Mouse (Mus musculus): ENCODE results near the gene Efhd1. TPM values are rescaled to one million over a fixed set of nuclear protein-coding genes. Genes with fewer than 3 reads are reported as not detected.
A peak's percentile ranks its signal among the peaks of the same experiment; 100 is the strongest.

The Efhd1 gene
- polyA plus RNA-seq, 1 experiment from 2014 or later = 0.14 TPM

- H3K27me3 ChIP-seq (ENCODE audit: insufficient read depth, poor library complexity, severe bottlenecking) = no peaks in the 10 kb centered on the region
- H3K36me3 ChIP-seq = no peaks in the 10 kb centered on the region
- peaks cover 30% of the 10 kb centered on the region for H3K9me3 ChIP-seq
- DNase-seq (ENCODE audit: low spot score) = no peak
- no peak overlapping the region for H3K27ac ChIP-seq
- 80% methylated on average over 3 of the region's 3 CpGs for WGBS
- H3K4me3 ChIP-seq = no peak overlapping the region
- H3K4me1 ChIP-seq (replicated peaks) = no peaks in the 10 kb centered on the region
Measured at GRCm38 (mm10) chr1:87316672-87317071, 52.5 kb downstream of the Efhd1 start.

DNA sequence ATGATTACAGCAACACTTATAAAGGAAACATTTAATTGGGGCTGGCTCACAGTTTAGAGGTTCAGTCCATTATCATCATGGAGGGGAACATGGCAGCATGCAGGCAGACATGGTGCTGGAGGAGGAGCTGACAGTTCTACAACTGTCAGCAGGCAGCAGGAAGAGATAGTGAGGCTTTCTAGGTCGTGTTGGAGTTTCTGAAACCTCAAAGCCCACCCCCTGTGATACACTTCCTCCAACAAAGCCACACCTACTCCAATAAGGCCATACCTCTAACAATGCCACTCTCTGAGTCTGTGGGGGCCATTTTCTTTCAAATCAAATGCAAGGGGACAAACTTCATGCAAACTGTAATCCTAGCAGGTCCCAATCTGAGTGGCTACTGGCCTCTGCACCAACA, 56.9 kb downstream of the Efhd1 start:
- 0% methylated on average over 1 of the region's 1 CpGs for WGBS
- no peak overlapping the region for H3K27ac ChIP-seq
- H3K36me3 ChIP-seq = no peaks in the 10 kb centered on the region
- H3K4me3 ChIP-seq = no peak overlapping the region
- H3K4me1 ChIP-seq (replicated peaks) = no peaks in the 10 kb centered on the region
- no peaks in the 10 kb centered on the region for H3K27me3 ChIP-seq (ENCODE audit: insufficient read depth, poor library complexity, severe bottlenecking)
- peaks cover 31% of the 10 kb centered on the region for H3K9me3 ChIP-seq
- no peak for DNase-seq (ENCODE audit: low spot score)

- no peaks in the 10 kb centered on the region for H3K27me3 ChIP-seq (ENCODE audit: insufficient read depth, poor library complexity, severe bottlenecking)
- H3K36me3 ChIP-seq = no peaks in the 10 kb centered on the region
- DNase-seq (ENCODE audit: low spot score) = no peak
- no peak overlapping the region for H3K4me3 ChIP-seq
- H3K27ac ChIP-seq = no peak overlapping the region
- peaks cover 4% of the 10 kb centered on the region for H3K4me1 ChIP-seq (replicated peaks)
- peaks cover 31% of the 10 kb centered on the region for H3K9me3 ChIP-seq
- WGBS = 92% methylated on average over 3 of the region's 3 CpGs
Measured at GRCm38 (mm10) chr1:87322778-87323177, 58.6 kb downstream of the Efhd1 start.

DNA sequence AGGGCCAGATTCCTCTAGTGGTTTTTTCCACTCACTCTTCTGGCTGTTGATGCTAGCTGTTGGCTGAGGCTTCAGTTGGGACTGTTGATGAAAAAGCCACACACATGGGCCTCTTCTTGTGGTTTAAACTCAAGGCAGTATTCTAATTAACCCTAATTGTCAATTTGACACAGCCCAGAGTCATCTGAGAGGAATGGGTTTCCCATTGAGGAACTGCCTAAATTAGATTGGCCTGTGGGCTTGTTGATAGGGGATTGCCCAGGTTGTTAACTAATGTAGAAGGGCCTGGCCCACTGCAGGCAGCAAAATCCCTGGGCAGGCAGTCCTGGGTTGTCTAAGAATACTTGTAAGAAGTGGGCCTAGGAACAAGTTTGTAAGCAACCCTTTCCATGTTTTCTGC, 60.5 kb downstream of the Efhd1 start:
- DNase-seq (ENCODE audit: low spot score) = no peak
- peaks cover 15% of the 10 kb centered on the region for H3K4me1 ChIP-seq (replicated peaks)
- H3K9me3 ChIP-seq = peaks cover 20% of the 10 kb centered on the region

GRCm38 (mm10) chr1:87326742-87327163, 62.6 kb downstream of the Efhd1 start, which contains the start of gene Gigyf2:
Gene Gigyf2 (plus strand): TSS chr1:87326998.
- H3K27ac ChIP-seq = peak within 1 kb of the TSS; percentile 97
- H3K36me3 ChIP-seq = peaks cover 13% of the 10 kb centered on the region
- H3K4me3 ChIP-seq = peak within 1 kb of the TSS; percentile 84
- H3K9me3 ChIP-seq = no peaks in the 10 kb centered on the region
- H3K27me3 ChIP-seq (ENCODE audit: insufficient read depth, poor library complexity, severe bottlenecking) = no peaks in the 10 kb centered on the region
- peaks cover 15% of the 10 kb centered on the region for H3K4me1 ChIP-seq (replicated peaks)
- peak; percentile 99 for DNase-seq (ENCODE audit: low spot score)
- WGBS = 0% methylated on average over 36 of the region's 36 CpGs

More for the DNA sequence above, 60.5 kb downstream of the Efhd1 start:
- Histone ChIP-seq H3K36me3 (peaks cover 2% of the 10 kb centered on the region; the same call in 1 of the 2 replicates), H3K4me3 (no peak overlapping the region), H3K27me3 (ENCODE audit: insufficient read depth, poor library complexity, severe bottlenecking) (no peaks in the 10 kb centered on the region), H3K27ac (no peak overlapping the region)

DNA sequence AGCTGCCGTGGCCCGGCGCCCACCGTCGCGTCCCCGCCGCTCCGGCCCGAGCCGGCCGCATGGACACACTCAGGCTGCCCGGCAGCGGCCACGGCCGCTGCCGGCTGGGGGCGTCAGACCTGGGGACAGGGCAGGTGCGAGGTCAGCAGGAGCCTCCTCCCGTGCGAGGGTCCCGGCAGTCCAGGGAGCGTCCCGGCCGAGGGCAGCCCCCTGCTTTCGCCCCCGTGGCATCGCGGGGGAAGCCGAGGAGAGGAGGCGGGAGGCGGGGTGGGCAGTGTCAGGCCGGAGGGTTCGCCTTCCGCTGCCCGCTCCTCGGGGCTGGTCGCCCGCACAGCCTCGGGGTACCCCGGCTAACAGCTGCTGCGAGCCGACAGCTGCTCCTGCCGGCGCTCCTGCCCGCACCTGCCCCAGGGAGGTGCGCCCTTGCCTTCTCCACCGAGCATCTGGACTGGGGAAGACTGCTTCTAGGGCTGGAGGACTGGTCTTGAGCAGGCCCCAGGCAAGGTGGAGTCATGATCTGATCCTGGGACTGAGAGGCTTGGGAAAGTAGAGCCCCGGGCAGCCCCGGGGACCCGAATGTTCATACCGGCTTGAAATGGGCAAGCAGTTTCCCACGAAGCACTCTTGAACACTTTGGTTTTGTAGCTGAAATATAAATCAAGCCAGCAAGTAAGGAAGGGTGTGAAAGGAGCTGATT, 63.1 kb downstream of the Efhd1 start:
- peaks cover 16% of the 10 kb centered on the region for H3K36me3 ChIP-seq
- under 1% methylated on average over 52 of the region's 53 CpGs for WGBS

DNA sequence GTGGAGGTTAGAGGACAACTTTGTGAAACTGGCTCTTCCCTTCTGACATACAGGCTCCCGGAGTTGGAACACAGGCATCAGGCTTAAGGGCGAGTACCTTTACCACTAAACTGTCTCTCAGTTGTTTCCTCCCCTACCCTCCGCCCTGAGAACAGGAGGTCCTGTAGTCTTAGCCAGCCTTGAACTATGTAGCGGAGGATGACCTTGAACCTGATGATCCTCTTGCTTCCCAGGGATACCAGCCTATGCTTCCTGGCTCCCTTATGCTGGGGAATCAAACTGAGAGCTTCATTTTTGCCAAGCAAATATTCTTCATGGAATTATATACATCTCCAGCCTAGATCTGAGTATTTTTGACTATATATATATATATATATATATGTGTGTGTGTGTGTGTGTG, 67.6 kb downstream of the Efhd1 start:
- no peak for DNase-seq (ENCODE audit: low spot score)
- Histone ChIP-seq H3K4me1 (replicated peaks) (peaks cover 15% of the 10 kb centered on the region), H3K9me3 (no peaks in the 10 kb centered on the region), H3K27ac (no peak overlapping the region), H3K36me3 (peaks cover 57% of the 10 kb centered on the region), H3K27me3 (ENCODE audit: insufficient read depth, poor library complexity, severe bottlenecking) (no peaks in the 10 kb centered on the region), H3K4me3 (no peak overlapping the region)
- 93% methylated on average over 4 of the region's 4 CpGs for WGBS

More for the DNA sequence above, 63.1 kb downstream of the Efhd1 start:
- H3K4me1 ChIP-seq (replicated peaks) = peaks cover 15% of the 10 kb centered on the region
- peak overlapping the region; percentile 97 for H3K27ac ChIP-seq
- H3K9me3 ChIP-seq = no peaks in the 10 kb centered on the region
- peak overlapping the region; percentile 84 for H3K4me3 ChIP-seq
- no peak for DNase-seq (ENCODE audit: low spot score)
- no peaks in the 10 kb centered on the region for H3K27me3 ChIP-seq (ENCODE audit: insufficient read depth, poor library complexity, severe bottlenecking)

GRCm38 (mm10) chr1:87350576-87350975, 86.4 kb downstream of the Efhd1 start:
- H3K27ac ChIP-seq = no peak overlapping the region
- no peak overlapping the region for H3K4me3 ChIP-seq
- H3K36me3 ChIP-seq = peaks cover 48% of the 10 kb centered on the region
- WGBS = 88% methylated on average over 2 of the region's 2 CpGs
- H3K27me3 ChIP-seq (ENCODE audit: insufficient read depth, poor library complexity, severe bottlenecking) = no peaks in the 10 kb centered on the region
- no peaks in the 10 kb centered on the region for H3K9me3 ChIP-seq
- no peak for DNase-seq (ENCODE audit: low spot score)
- H3K4me1 ChIP-seq (replicated peaks) = no peaks in the 10 kb centered on the region

DNA sequence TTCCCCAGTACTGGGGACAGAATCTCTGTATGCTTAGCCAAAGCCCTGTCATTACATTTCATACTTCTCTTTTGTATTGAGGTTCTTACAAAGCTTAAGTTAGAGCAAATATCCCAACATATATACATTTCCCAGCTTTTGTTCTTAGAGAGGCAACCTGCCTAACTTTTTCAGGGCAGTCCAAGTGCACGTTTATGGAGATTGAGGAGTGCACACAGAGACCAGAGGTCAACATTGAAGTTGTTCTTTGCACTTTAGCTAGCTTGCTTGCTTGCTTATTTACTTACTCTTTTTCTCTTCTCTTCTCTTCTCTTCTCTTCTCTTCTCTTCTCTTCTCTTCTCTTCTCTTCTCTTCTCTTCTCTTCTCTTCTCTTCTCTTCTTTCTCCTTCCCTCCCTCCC, 96.1 kb downstream of the Efhd1 start:
- WGBS = 72% methylated on average over 1 of the region's 1 CpGs
- Histone ChIP-seq H3K27ac (no peak overlapping the region), H3K4me3 (no peak overlapping the region), H3K27me3 (ENCODE audit: insufficient read depth, poor library complexity, severe bottlenecking) (no peaks in the 10 kb centered on the region), H3K4me1 (replicated peaks) (no peaks in the 10 kb centered on the region), H3K9me3 (no peaks in the 10 kb centered on the region), H3K36me3 (peaks cover 24% of the 10 kb centered on the region)
- no peak for DNase-seq (ENCODE audit: low spot score)

Other genes with a start within 250 kb of the Efhd1 start
- not detected in 2 replicates for gene Alppl2, start 174.4 kb upstream of the Efhd1 start, polyA plus RNA-seq (2016; fragmentation: Nextera tagmentation; extraction: Ambion mirVana)
- not detected in 2 replicates for gene Alpi, start 162.8 kb upstream of the Efhd1 start, polyA plus RNA-seq (2016; fragmentation: Nextera tagmentation; extraction: Ambion mirVana)
- not detected in 2 replicates for gene Akp3, start 139.4 kb upstream of the Efhd1 start, polyA plus RNA-seq (2016; fragmentation: Nextera tagmentation; extraction: Ambion mirVana)
- gene Ecel1, start 107.8 kb upstream of the Efhd1 start, polyA plus RNA-seq (2016; fragmentation: Nextera tagmentation; extraction: Ambion mirVana) = 5.4 and 21.9 TPM in 2 replicates
- gene Prss56, start 81.0 kb upstream of the Efhd1 start, polyA plus RNA-seq (2016; fragmentation: Nextera tagmentation; extraction: Ambion mirVana) = 0.34 and 5.8 TPM in 2 replicates
- gene Chrnd, start 73.8 kb upstream of the Efhd1 start, polyA plus RNA-seq (2016; fragmentation: Nextera tagmentation; extraction: Ambion mirVana) = 0.10 TPM in 1 of 2 replicates, not detected in the other
- 0.37 and 1.3 TPM in 2 replicates for gene Chrng, start 59.7 kb upstream of the Efhd1 start, polyA plus RNA-seq (2016; fragmentation: Nextera tagmentation; extraction: Ambion mirVana)
- gene Eif4e2, start 50.4 kb upstream of the Efhd1 start, polyA plus RNA-seq (2016; fragmentation: Nextera tagmentation; extraction: Ambion mirVana) = 172 and 173 TPM in 2 replicates
- gene Gigyf2, start 62.6 kb downstream of the Efhd1 start, polyA plus RNA-seq (2016; fragmentation: Nextera tagmentation; extraction: Ambion mirVana) = 46.1 and 48.1 TPM in 2 replicates
- gene Kcnj13, start 130.4 kb downstream of the Efhd1 start, polyA plus RNA-seq (2016; fragmentation: Nextera tagmentation; extraction: Ambion mirVana) = 1.1 and 5.0 TPM in 2 replicates
- gene Snorc, start 205.9 kb downstream of the Efhd1 start, polyA plus RNA-seq (2016; fragmentation: Nextera tagmentation; extraction: Ambion mirVana) = not detected in 2 replicates
- gene Neu2, start 245.5 kb downstream of the Efhd1 start, polyA plus RNA-seq (2016; fragmentation: Nextera tagmentation; extraction: Ambion mirVana) = not detected in 2 replicates